Mouse (Mus musculus): ENCODE results near the gene Olfr1201.

- TF ChIP-seq CTCF (IDR thresholded peaks at IDR 0.05; ENCODE audit: low read depth, low read length) (no peak), POLR2A (IDR thresholded peaks at IDR 0.05; ENCODE audit: insufficient read depth, low read length) (no peak), EP300 (IDR thresholded peaks at IDR 0.05; ENCODE audit: insufficient read depth, low read depth, low read length) (no peak)
Measured at GRCm38 (mm10) chr2:88743379-88743778, 49.5 kb upstream of the Olfr1201 start.
